Mouse (Mus musculus): ENCODE measurements around the gene Ap3b1.

DNA sequence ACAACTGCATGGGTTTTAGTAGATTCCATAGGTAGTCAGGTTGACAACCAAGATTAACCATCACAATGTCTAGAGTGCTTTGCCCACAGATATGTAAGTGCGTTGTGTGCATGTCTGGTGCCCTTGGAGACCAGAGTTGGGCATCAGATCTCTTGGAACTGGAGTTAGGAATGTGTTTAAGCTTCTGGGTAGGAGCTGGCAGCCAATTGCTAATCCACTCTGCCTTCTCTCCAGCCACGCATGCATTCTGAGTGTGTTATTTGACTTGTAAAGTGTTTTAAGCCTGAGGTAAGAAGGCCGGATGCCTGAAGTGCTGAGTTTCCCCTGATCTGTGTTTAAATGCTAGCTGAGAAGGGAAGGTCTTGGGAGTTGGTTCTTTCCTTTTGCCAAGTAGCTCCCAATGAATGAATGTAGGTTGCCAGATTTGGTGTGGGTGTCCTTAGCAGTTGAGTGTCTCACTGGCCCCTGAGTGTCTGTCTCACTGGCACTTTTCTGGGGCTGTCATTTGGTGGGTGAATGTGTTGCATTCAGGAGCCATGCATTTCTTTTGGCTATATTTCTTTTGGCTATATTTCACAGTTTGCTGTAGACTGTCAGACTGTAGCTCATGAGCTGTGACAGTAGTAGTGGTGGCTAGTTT lies 26.3 kb downstream of the Ap3b1 start:
- TF ChIP-seq CTCF (IDR thresholded peaks at IDR 0.05; ENCODE audit: low read depth, low read length) = no peak
- TF ChIP-seq POLR2A (IDR thresholded peaks at IDR 0.05; ENCODE audit: insufficient read depth, low read length) = no peak
- TF ChIP-seq EP300 (IDR thresholded peaks at IDR 0.05; ENCODE audit: insufficient read depth, low read depth, low read length) = no peak
